Mouse (Mus musculus) thymus, adult 2 months (tissue): Measurements from ENCODE around the gene Rad23b. TPM values are rescaled to one million over a fixed set of nuclear protein-coding genes. Genes with fewer than 3 reads are reported as not detected.
"Not testable (repeated sequence)": the region's sequence is repeated elsewhere in the genome, so short reads cannot be mapped to it uniquely, and the experiment has no call there.

Experiments used
- DNase-seq: peaks from one replicate; pipeline ENCODE4 v3.0.0; 2021
- H3K27ac ChIP-seq: fragments of 200-500 bp; 2 replicates; pipeline ENCODE4 v1.5.1; 2012; ENCODE audit warnings: low read length, control low read depth; ENCODE audit not compliant: control insufficient read depth, insufficient read depth
- H3K27me3 ChIP-seq: fragments of 200-500 bp; 2 replicates; pipeline ENCODE4 v1.6.1; 2012; ENCODE audit warnings: mild to moderate bottlenecking, low read length, moderate library complexity, mixed read lengths; ENCODE audit not compliant: control insufficient read depth, insufficient read depth
- H3K36me3 ChIP-seq: fragments of 200-500 bp; 2 replicates; pipeline ENCODE4 v1.6.1; 2012; ENCODE audit warnings: mild to moderate bottlenecking, low read length, moderate library complexity; ENCODE audit not compliant: control insufficient read depth, insufficient read depth
- H3K4me1 ChIP-seq: fragments of 200-500 bp; replicated peaks from 2 replicates; pipeline ENCODE4 v1.6.1; 2012; ENCODE audit warnings: low read length; ENCODE audit not compliant: control insufficient read depth, insufficient read depth
- H3K4me3 ChIP-seq: fragments of 200-500 bp; 2 replicates; pipeline ENCODE4 v1.5.1; 2012; ENCODE audit warnings: mild to moderate bottlenecking, low read length, control low read depth, moderate library complexity; ENCODE audit not compliant: control insufficient read depth, insufficient read depth
- CTCF ChIP-seq: fragments of 200-500 bp; IDR thresholded peaks from 2 replicates; pipeline ENCODE4 v1.5.1; 2012; ENCODE audit warnings: mild to moderate bottlenecking, control low read depth, low read length, moderate library complexity, borderline replicate concordance; ENCODE audit not compliant: control insufficient read depth, poor library complexity, insufficient read depth; ENCODE audit errors: extremely low read depth
- POLR2A ChIP-seq: fragments of 200-500 bp; IDR thresholded peaks from 2 replicates; pipeline ENCODE4 v1.6.1; 2012; ENCODE audit warnings: mild to moderate bottlenecking, low read length, control low read depth, moderate library complexity; ENCODE audit not compliant: control insufficient read depth, poor library complexity, insufficient read depth; ENCODE audit errors: extremely low read depth
- WGBS: fragments of 180-500 bp; shearing (Covaris S2); methylation state at CpG from one replicate; pipeline ENCODE4 v1.1.7; 2018; 5-methylcytosine and 5-hydroxymethylcytosine counted together
- polyA plus RNA-seq: library from polyadenylated mRNA; depleted of rRNA; stranded (reverse); fragments of >200 nt; gene quantifications from 2 replicates; pipeline ENCODE4 v1.2.3, GENCODE M21; 2012; rRNA removed

The Rad23b gene
- polyA plus RNA-seq = 274 and 366 TPM in 2 replicates

- Histone ChIP-seq H3K4me1 (0 out of 2 replicates have a peak, but pooled peaks cover 2% of the 10 kb centered on the region), H3K27me3 (no peaks in the 10 kb centered on the region), H3K27ac (peak within 1 kb of the TSS; percentile 71), H3K36me3 (no peaks in the 10 kb centered on the region), H3K4me3 (peak within 1 kb of the TSS; percentile 65)
- TF ChIP-seq CTCF (peak; percentile 71), POLR2A (no peak; the same call in none of the 2 replicates)
- under 1% methylated on average over 77 of the region's 77 CpGs for WGBS
- DNase-seq = peak; percentile 100
Observed at GRCm38 (mm10) chr4:55349452-55350218, at the start of gene Rad23b. Rad23b (plus strand) TSS chr4:55350043.

DNA sequence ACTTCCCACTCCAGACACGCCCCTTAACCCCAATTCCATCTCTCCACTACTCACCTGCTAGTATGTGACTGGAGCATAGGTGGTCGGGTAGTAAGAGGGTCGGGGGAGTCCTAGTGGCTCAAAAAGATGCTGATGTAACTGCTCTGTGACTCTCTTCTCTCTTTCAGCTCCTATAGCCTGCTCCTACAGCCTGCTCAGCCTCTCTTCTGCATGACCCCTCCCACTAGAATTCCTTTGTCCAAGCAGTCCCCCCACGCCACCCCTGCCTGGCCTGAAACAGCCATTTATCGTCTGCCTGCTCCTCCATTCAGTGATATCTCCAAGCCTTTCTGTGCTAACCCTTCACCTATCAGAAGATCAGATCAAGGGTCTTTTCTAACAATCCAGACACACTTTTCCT lies 45.7 kb upstream of the Rad23b start:
- H3K27me3 ChIP-seq = no peaks in the 10 kb centered on the region
- no peaks in the 10 kb centered on the region for H3K36me3 ChIP-seq
- DNase-seq = no peak
- no peaks in the 10 kb centered on the region for H3K4me1 ChIP-seq
- no peak overlapping the region for H3K27ac ChIP-seq
- TF ChIP-seq CTCF (no peak), POLR2A (no peak)
- no peak overlapping the region for H3K4me3 ChIP-seq
- 90% methylated on average over 5 of the region's 5 CpGs for WGBS

GRCm38 (mm10) chr4:55306636-55307035 lies 43.2 kb upstream of the Rad23b start:
- TF ChIP-seq POLR2A (no peak), CTCF (no peak)
- no peaks in the 10 kb centered on the region for H3K36me3 ChIP-seq
- 96% methylated on average over 4 of the region's 4 CpGs for WGBS
- H3K27ac ChIP-seq = no peak overlapping the region
- no peak for DNase-seq
- no peak overlapping the region for H3K4me3 ChIP-seq
- no peaks in the 10 kb centered on the region for H3K27me3 ChIP-seq
- no peaks in the 10 kb centered on the region for H3K4me1 ChIP-seq

DNA sequence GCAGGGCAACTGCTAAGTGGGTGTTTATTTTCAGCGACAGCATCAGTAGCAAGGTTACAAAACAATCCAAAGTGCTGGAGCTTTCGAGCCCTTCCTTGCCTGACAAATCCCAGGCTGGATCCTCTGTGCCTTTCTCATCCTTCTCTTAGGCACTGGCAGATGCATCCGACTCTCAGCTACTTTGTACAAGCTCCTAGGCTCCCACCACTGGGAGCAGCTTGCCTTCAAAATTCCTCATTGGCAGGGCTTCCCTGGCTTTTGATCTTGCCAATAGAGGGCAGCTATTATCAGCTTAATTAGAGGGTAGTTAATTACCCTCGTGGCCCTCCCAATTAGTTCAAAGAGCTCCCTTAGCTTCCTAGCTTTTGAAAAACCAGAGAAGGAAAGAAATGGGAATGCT lies 33.1 kb upstream of the Rad23b start:
- DNase-seq = no peak
- Histone ChIP-seq H3K4me3 (no peak overlapping the region), H3K4me1 (no peaks in the 10 kb centered on the region), H3K27me3 (no peaks in the 10 kb centered on the region), H3K27ac (no peak overlapping the region), H3K36me3 (no peaks in the 10 kb centered on the region)
- TF ChIP-seq CTCF (no peak), POLR2A (no peak)
- WGBS = 85% methylated on average over 4 of the region's 4 CpGs

DNA sequence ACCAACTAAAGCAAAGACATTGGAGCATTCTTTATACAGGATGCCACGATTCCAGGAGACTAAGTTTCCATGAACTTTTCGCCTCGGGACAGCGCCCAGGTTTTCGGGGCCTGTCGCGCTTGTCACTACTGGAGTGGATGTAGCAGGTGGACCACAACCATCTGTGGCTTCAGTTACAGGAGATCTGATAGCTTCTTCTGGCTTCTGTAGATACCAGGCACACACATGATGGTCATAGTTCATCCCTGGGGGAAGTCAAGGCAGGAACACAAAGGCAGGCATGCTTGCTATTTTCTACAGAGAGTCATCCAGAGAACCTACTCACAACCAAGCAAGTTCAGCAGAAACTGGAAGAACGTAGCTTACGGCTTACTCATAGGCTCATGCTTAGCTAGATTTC lies 31.5 kb upstream of the Rad23b start:
- not testable (repeated sequence) for H3K36me3 ChIP-seq, H3K27me3 ChIP-seq, H3K4me1 ChIP-seq, H3K27ac ChIP-seq, DNase-seq, H3K4me3 ChIP-seq
- 95% methylated on average over 9 of the region's 9 CpGs for WGBS

- H3K27me3 ChIP-seq = no peaks in the 10 kb centered on the region
- no peaks in the 10 kb centered on the region for H3K36me3 ChIP-seq
- H3K4me3 ChIP-seq = no peak overlapping the region
- WGBS = 85% methylated on average over 4 of the region's 4 CpGs
- no peak for TF ChIP-seq CTCF
- no peak for TF ChIP-seq POLR2A
- DNase-seq = no peak
- peaks cover 17% of the 10 kb centered on the region for H3K4me1 ChIP-seq
- no peak overlapping the region for H3K27ac ChIP-seq
Observed at GRCm38 (mm10) chr4:55325786-55326518, 23.9 kb upstream of the Rad23b start.

- no peak overlapping the region for H3K27ac ChIP-seq
- no peaks in the 10 kb centered on the region for H3K27me3 ChIP-seq
- no peak for DNase-seq
- H3K4me3 ChIP-seq = no peak overlapping the region
- 12% methylated on average over 4 of the region's 4 CpGs for WGBS
- no peaks in the 10 kb centered on the region for H3K36me3 ChIP-seq
- peaks cover 17% of the 10 kb centered on the region for H3K4me1 ChIP-seq
- TF ChIP-seq POLR2A (no peak), CTCF (no peak)
Observed at GRCm38 (mm10) chr4:55327508-55327907, 22.3 kb upstream of the Rad23b start.
